Mouse (Mus musculus) MEL (cell line): ENCODE results near the gene Vmn1r117. TPM values are rescaled to one million over a fixed set of nuclear protein-coding genes. Genes with fewer than 3 reads are reported as not detected.
"Not testable (repeated sequence)": the region's sequence is repeated elsewhere in the genome, so short reads cannot be mapped to it uniquely, and the experiment has no call there.

Experiments used
- DNase-seq: peaks from one replicate; pipeline ENCODE4 v3.0.0; 2011; ENCODE audit warnings: low read depth, low spot score
- H3K27ac ChIP-seq: 2 replicates; pipeline ENCODE4 v1.5.1; 2012; ENCODE audit warnings: low read depth, mild to moderate bottlenecking, control low read depth, low read length, moderate library complexity; ENCODE audit not compliant: control insufficient read depth
- H3K27me3 ChIP-seq, 2 experiments: fragments of 150-350 bp in 1 of 2; sonication (generic) in 1 of 2; 2 replicates each; pipeline ENCODE4 v1.6.1; 2012; ENCODE audit warnings: low read length in 2 of 2, mild to moderate bottlenecking in 2 of 2, improper control_type of control experiment in 1 of 2, moderate library complexity in 1 of 2; ENCODE audit not compliant: insufficient read depth in 2 of 2, control insufficient read depth in 1 of 2
- H3K36me3 ChIP-seq, 2 experiments: 2 replicates each; pipeline ENCODE4 v1.6.1; 2012 to 2014; ENCODE audit warnings: low read length in 2 of 2, improper control_type of control experiment in 1 of 2, inconsistent platforms in 1 of 2, mild to moderate bottlenecking in 1 of 2; ENCODE audit not compliant: insufficient read depth in 2 of 2, control insufficient read depth in 1 of 2
- H3K4me1 ChIP-seq, 2 experiments: fragments of 150-350 bp in 1 of 2; sonication (generic) in 1 of 2; 2 replicates each; pipeline ENCODE4 v1.6.1; 2012; ENCODE audit warnings: low read length in 2 of 2, improper control_type of control experiment in 1 of 2, mild to moderate bottlenecking in 1 of 2; ENCODE audit not compliant: insufficient read depth in 2 of 2, control insufficient read depth in 1 of 2
- H3K4me3 ChIP-seq, 2 experiments: fragments of 150-350 bp in 1 of 2; sonication (generic) in 1 of 2; 2 replicates each; pipeline ENCODE4 v1.5.1; 2012; ENCODE audit warnings: low read depth in 2 of 2, low read length in 2 of 2, mild to moderate bottlenecking in 2 of 2, moderate library complexity in 2 of 2, control low read depth in 1 of 2, improper control_type of control experiment in 1 of 2; ENCODE audit not compliant: control insufficient read depth in 1 of 2, insufficient read depth in 1 of 2
- H3K79me2 ChIP-seq: 2 replicates; pipeline ENCODE4 v1.6.1; 2012; ENCODE audit warnings: mild to moderate bottlenecking, low read length, moderate library complexity; ENCODE audit not compliant: control insufficient read depth, poor library complexity, insufficient read depth
- H3K9ac ChIP-seq: 2 replicates; pipeline ENCODE4 v1.6.1; 2012; ENCODE audit warnings: low read depth, mild to moderate bottlenecking, control low read depth, low read length, moderate library complexity; ENCODE audit not compliant: control insufficient read depth, poor library complexity, severe bottlenecking
- H3K9me3 ChIP-seq: fragments of 150-350 bp; sonication (generic); replicated peaks from 2 replicates; pipeline ENCODE4 v1.6.1; 2012; ENCODE audit warnings: mild to moderate bottlenecking, low read length, improper control_type of control experiment, moderate library complexity; ENCODE audit not compliant: insufficient read depth
- polyA plus RNA-seq, 2 experiments: library from polyadenylated mRNA; stranded (reverse) in 1 of 2; unstranded in 1 of 2; fragments of >175 nt in 1 of 2; fragments of >200 nt in 1 of 2; gene quantifications; 2 replicates each; pipeline versions ENCODE4 v1.2.1 to v1.2.4; 2012; ENCODE audit warnings: low replicate concordance in 2 of 2, low read depth in 1 of 2; ENCODE audit not compliant: insufficient read length in 2 of 2, insufficient read depth in 1 of 2, missing spikeins in 1 of 2
- total RNA-seq: library from RNA; depleted of rRNA; stranded (reverse); fragments of 300-350 nt; gene quantifications from 2 replicates; pipeline ENCODE4 v1.2.3, GENCODE M21; 2012; rRNA removed

Vmn1r117 gene
- not detected in 2 replicates for total RNA-seq
- not detected for polyA plus RNA-seq

DNA sequence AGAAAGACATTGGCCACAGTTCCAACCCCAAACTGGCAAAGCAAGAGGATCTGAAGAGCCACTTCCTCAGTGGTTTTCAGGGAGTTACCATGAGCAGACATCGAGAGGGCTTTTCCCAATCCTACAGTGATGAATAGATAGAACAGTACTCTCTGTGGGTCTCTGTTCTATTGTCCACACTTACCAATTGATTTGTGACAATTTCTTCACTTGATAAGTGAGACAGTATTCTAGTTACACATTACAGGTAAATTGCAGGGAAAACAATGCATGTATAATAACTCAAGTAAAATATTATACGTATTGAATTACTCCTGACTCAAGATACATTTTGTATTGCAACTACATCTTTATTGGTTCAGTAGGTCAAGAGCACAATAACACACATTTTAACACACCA lies at the start of gene Vmn1r117:
Gene Vmn1r117, minus strand, starts transcription at position 101 of the 400 bp plus-strand sequence.
- H3K27ac ChIP-seq, H3K4me3 ChIP-seq, H3K27me3 ChIP-seq, H3K36me3 ChIP-seq, H3K4me1 ChIP-seq, DNase-seq, H3K9me3 ChIP-seq, H3K79me2 ChIP-seq, H3K9ac ChIP-seq: not testable (repeated sequence)

DNA sequence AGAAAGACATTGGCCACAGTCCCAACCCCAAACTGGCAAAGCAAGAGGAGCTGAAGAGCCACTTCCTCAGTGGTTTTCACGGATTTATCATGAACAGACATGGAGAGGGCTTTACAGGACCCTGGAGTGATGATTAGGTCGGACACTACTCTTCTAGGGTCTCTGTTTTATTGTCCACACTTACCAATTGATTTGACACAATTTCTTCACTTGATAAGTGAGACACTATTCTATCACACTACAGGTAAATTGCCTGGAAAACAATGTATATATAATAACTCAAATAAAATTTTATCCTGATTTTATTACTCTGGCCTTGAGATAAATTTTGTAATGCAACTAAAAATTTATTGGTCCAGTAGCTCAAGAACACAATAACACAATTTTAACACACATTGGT lies 28.3 kb upstream of the Vmn1r117 start, which contains the start of gene Vmn1r118:
Gene Vmn1r118, minus strand, starts transcription at position 101 of the 400 bp plus-strand sequence.
- H3K9ac ChIP-seq, H3K79me2 ChIP-seq, H3K36me3 ChIP-seq, H3K27ac ChIP-seq, DNase-seq, H3K27me3 ChIP-seq, H3K9me3 ChIP-seq, H3K4me3 ChIP-seq, H3K4me1 ChIP-seq: not testable (repeated sequence)

GRCm38 (mm10) chr7:20871956-20872355 lies 12.0 kb downstream of the Vmn1r117 start, which contains the start of gene Vmn1r116:
TSS of gene Vmn1r116 (plus strand) at chr7:20872256.
- not testable (repeated sequence) for H3K36me3 ChIP-seq, H3K79me2 ChIP-seq, DNase-seq, H3K27me3 ChIP-seq, H3K4me1 ChIP-seq, H3K9me3 ChIP-seq, H3K4me3 ChIP-seq, H3K27ac ChIP-seq, H3K9ac ChIP-seq

GRCm38 (mm10) chr7:20844885-20845284 lies 39.0 kb downstream of the Vmn1r117 start, which contains the start of gene Vmn1r115:
TSS of gene Vmn1r115 (minus strand) at chr7:20844985.
- not testable (repeated sequence) for H3K36me3 ChIP-seq, DNase-seq, H3K27me3 ChIP-seq, H3K9me3 ChIP-seq, H3K27ac ChIP-seq, H3K4me3 ChIP-seq, H3K79me2 ChIP-seq, H3K9ac ChIP-seq, H3K4me1 ChIP-seq

Other genes with a start within 250 kb of the Vmn1r117 start
- gene Vmn1r107, start 215.2 kb downstream of the Vmn1r117 start, total RNA-seq, result not detected in 2 replicates
- gene Vmn1r107, start 215.2 kb downstream of the Vmn1r117 start, polyA plus RNA-seq, result not detected
- not detected in 2 replicates for gene Vmn1r111, start 180.9 kb downstream of the Vmn1r117 start, total RNA-seq
- gene Vmn1r111, start 180.9 kb downstream of the Vmn1r117 start, polyA plus RNA-seq, result not detected
- gene Gm10668, start 153.5 kb downstream of the Vmn1r117 start, total RNA-seq, result not detected in 2 replicates
- gene Gm10668, start 153.5 kb downstream of the Vmn1r117 start, polyA plus RNA-seq, result not detected
- not detected in 2 replicates for gene Vmn1r112, start 112.9 kb downstream of the Vmn1r117 start, total RNA-seq
- not detected for gene Vmn1r112, start 112.9 kb downstream of the Vmn1r117 start, polyA plus RNA-seq
- gene Vmn1r113, start 96.8 kb downstream of the Vmn1r117 start, total RNA-seq, result not detected in 2 replicates
- not detected for gene Vmn1r113, start 96.8 kb downstream of the Vmn1r117 start, polyA plus RNA-seq
- gene Vmn1r114, start 71.9 kb downstream of the Vmn1r117 start, total RNA-seq, result not detected in 2 replicates
- gene Vmn1r114, start 71.9 kb downstream of the Vmn1r117 start, polyA plus RNA-seq, result not detected
- not detected in 2 replicates for gene Vmn1r115, start 39.1 kb downstream of the Vmn1r117 start, total RNA-seq
- not detected for gene Vmn1r115, start 39.1 kb downstream of the Vmn1r117 start, polyA plus RNA-seq
- not detected in 2 replicates for gene Vmn1r116, start 11.9 kb downstream of the Vmn1r117 start, total RNA-seq
- gene Vmn1r116, start 11.9 kb downstream of the Vmn1r117 start, polyA plus RNA-seq, result not detected
- gene Vmn1r118, start 28.2 kb upstream of the Vmn1r117 start, total RNA-seq, result not detected in 2 replicates
- gene Vmn1r118, start 28.2 kb upstream of the Vmn1r117 start, polyA plus RNA-seq, result not detected
- not detected in 2 replicates for gene Vmn1r119, start 128.3 kb upstream of the Vmn1r117 start, total RNA-seq
- not detected for gene Vmn1r119, start 128.3 kb upstream of the Vmn1r117 start, polyA plus RNA-seq
- not detected in 2 replicates for gene Vmn1r120, start 169.7 kb upstream of the Vmn1r117 start, total RNA-seq
- gene Vmn1r120, start 169.7 kb upstream of the Vmn1r117 start, polyA plus RNA-seq, result not detected
- not detected in 2 replicates for gene Vmn1r121, start 214.4 kb upstream of the Vmn1r117 start, total RNA-seq
- not detected for gene Vmn1r121, start 214.4 kb upstream of the Vmn1r117 start, polyA plus RNA-seq